Mouse (Mus musculus): ENCODE results near the gene Abcd2. TPM values are rescaled to one million over a fixed set of nuclear protein-coding genes. Genes with fewer than 3 reads are reported as not detected.

Gene Abcd2
- 2.6 and 3.3 TPM in 2 replicates for polyA plus RNA-seq (2016; fragmentation: Nextera tagmentation; extraction: Ambion mirVana)

DNA sequence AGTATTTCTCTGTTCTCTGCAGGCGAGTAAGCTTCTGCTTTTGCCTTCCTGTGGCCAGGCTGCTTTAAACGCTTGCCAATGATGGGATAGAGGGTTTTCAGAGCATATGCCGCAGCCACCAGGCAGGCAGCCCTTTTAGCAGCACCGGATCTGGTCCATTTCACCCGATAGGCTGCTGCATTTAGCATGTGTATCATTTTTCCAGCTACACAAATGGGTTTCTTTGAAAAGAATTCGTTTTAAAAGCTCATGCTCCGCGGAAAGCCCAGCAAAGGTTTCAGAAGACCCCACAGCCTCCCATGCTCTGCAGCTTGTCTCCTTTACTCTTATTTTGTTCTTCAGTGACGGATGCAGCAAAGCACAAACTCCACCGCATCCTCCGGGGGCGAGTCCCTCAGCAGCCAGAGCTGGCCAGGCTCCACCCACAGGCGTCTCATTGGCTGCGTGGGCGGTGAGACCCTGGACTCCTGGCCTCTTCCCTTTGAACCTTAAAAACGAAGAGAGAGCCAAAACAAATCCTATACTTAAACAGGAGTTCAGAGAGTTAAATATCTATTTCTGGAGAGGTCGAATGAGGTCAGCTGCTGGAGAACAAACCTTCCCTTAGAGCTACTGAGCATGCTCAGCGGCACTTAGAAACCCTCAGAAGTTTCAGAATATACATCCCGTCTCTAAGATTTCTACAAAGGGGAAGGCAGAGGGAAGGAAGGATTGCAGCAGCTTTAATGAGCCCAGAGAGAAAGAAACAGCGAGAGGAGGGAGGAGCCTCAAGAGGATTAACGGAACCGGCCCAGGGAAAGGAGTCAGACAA is at the start of gene Abcd2:
Gene Abcd2, minus strand, starts transcription at position 388 of the 811 bp plus-strand sequence.
- Histone ChIP-seq H3K4me1 (replicated peaks) (peaks cover 11% of the 10 kb centered on the region), H3K36me3 (no peaks in the 10 kb centered on the region), H3K27me3 (no peaks in the 10 kb centered on the region; the same call in 1 of the 2 replicates), H3K9me3 (no peaks in the 10 kb centered on the region), H3K4me3 (replicated peaks) (peak within 1 kb of the TSS; percentile 41), H3K27ac (peak within 1 kb of the TSS; percentile 79), H3K9ac (replicated peaks) (peak within 1 kb of the TSS; percentile 42; the same call in 1 of the 2 replicates), H3K4me2 (peak within 1 kb of the TSS; percentile 60)
- WGBS, result under 1% methylated on average over 22 of the region's 22 CpGs
- ATAC-seq (ENCODE audit: insufficient number of reproducible peaks, insufficient read depth, low FRiP score, low TSS enrichment, low read depth), result peak; percentile 93

DNA sequence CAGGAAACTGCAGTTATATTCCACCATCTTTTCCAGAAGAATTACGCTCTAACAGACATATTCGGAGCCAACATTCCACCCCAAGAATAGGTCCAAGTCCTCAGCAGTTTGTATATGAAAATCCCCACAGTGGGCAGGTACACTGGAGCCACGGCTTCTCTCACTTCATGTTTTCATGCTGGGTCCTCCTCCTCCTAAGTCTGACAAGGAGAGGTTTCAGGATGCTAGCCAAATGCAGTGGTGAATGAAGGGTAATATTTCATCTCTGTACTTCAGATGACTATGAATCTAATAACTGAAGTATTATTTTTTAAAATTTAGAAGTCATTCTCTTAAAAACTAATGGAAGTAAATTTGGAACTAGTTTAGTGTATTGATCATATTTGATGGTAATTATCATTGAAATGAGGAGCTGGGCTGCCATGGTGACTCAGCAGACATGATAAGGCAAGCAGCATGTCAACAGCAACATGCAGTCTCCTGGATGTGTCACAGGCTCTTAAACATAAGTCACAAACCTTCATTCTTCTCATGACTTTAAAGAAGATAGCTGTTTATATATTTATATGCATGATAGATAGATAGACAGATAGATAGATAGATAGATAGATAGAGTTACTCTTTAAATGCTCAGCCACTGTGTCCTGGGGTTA is 49.2 kb upstream of the Abcd2 start:
- H3K36me3 ChIP-seq, result no peaks in the 10 kb centered on the region
- H3K4me2 ChIP-seq, result no peak overlapping the region
- no peak overlapping the region for H3K9ac ChIP-seq (replicated peaks)
- WGBS, result 85% methylated on average over 3 of the region's 3 CpGs
- H3K27me3 ChIP-seq, result no peaks in the 10 kb centered on the region
- no peaks in the 10 kb centered on the region for H3K9me3 ChIP-seq
- no peaks in the 10 kb centered on the region for H3K4me1 ChIP-seq (replicated peaks)
- H3K27ac ChIP-seq, result no peak overlapping the region
- ATAC-seq (ENCODE audit: insufficient number of reproducible peaks, insufficient read depth, low FRiP score, low TSS enrichment, low read depth), result no peak
- H3K4me3 ChIP-seq (replicated peaks), result no peak overlapping the region

DNA sequence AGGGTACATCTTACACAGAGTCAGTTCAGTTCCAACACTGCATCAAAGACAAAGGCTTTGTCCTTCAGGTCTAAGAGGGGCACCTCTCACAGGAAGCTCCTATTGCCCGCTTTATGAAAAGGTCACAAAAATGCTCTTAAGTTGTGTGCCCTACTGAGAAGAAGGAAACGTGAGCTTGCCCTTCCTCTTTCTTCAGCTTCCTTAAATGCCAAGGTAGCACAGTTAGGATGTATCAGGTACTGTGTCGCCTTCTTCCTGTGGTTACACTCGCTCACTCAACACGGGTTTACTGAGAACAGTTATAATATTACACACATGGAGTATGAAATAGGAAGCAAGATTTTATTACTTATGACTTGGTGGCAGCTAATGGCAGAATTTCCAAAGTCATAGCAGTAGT is 45.7 kb upstream of the Abcd2 start:
- no peak for ATAC-seq (ENCODE audit: insufficient number of reproducible peaks, insufficient read depth, low FRiP score, low TSS enrichment, low read depth)
- no peak overlapping the region for H3K4me2 ChIP-seq
- H3K36me3 ChIP-seq, result no peaks in the 10 kb centered on the region
- no peak overlapping the region for H3K9ac ChIP-seq (replicated peaks)
- H3K9me3 ChIP-seq, result no peaks in the 10 kb centered on the region
- no peaks in the 10 kb centered on the region for H3K4me1 ChIP-seq (replicated peaks)
- no peaks in the 10 kb centered on the region for H3K27me3 ChIP-seq
- no peak overlapping the region for H3K27ac ChIP-seq
- 88% methylated on average over 5 of the region's 5 CpGs for WGBS
- no peak overlapping the region for H3K4me3 ChIP-seq (replicated peaks)

DNA sequence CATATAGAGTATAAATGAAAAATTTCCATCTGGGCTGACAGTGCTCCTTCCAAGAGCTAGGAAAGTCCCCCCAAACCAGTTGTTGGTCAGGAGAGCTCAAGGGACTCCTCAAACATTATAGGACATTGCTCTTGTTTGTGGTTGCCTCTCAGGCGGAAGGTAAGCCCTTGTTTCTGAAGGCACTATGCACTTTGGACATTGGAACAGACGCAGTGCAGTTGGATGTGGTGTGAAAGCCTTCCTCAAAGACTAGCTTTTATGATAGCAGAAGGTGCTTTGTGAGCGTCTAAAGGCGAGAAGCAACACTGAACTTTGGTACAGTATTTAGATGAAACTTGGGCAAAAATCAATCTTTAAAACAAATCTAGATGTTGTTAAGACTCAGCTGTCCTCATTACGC is 14.9 kb upstream of the Abcd2 start:
- Histone ChIP-seq H3K27me3 (no peaks in the 10 kb centered on the region), H3K4me1 (replicated peaks) (no peaks in the 10 kb centered on the region), H3K27ac (no peak overlapping the region), H3K9me3 (no peaks in the 10 kb centered on the region), H3K9ac (replicated peaks) (no peak overlapping the region), H3K4me3 (replicated peaks) (no peak overlapping the region), H3K4me2 (no peak overlapping the region), H3K36me3 (no peaks in the 10 kb centered on the region)
- ATAC-seq (ENCODE audit: insufficient number of reproducible peaks, insufficient read depth, low FRiP score, low TSS enrichment, low read depth), result no peak
- WGBS, result 86% methylated on average over 5 of the region's 5 CpGs

DNA sequence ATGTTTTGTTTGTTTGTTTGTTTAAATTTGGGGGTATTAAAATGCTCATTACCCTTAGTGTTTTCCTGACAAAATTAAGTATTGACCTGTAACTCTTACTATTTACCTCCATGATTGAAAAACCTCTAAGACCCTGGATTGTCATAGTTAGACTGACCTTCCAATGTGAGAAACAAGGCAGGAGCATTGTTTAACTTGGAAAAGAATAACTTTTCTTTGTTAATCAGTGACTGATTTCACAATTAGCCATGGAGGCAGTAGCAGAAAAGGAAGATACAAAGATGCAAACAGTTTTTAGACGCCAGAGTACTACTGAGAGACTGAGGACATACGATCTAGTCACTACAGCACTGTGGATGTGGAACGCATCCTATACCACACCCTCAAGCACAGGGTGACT is 11.9 kb upstream of the Abcd2 start:
- H3K4me1 ChIP-seq (replicated peaks), result no peaks in the 10 kb centered on the region
- no peak overlapping the region for H3K4me3 ChIP-seq (replicated peaks)
- H3K27me3 ChIP-seq, result no peaks in the 10 kb centered on the region
- no peak overlapping the region for H3K4me2 ChIP-seq
- ATAC-seq (ENCODE audit: insufficient number of reproducible peaks, insufficient read depth, low FRiP score, low TSS enrichment, low read depth), result no peak
- H3K36me3 ChIP-seq, result no peaks in the 10 kb centered on the region
- H3K9me3 ChIP-seq, result no peaks in the 10 kb centered on the region
- H3K9ac ChIP-seq (replicated peaks), result no peak overlapping the region
- 88% methylated on average over 3 of the region's 3 CpGs for WGBS
- H3K27ac ChIP-seq, result no peak overlapping the region

DNA sequence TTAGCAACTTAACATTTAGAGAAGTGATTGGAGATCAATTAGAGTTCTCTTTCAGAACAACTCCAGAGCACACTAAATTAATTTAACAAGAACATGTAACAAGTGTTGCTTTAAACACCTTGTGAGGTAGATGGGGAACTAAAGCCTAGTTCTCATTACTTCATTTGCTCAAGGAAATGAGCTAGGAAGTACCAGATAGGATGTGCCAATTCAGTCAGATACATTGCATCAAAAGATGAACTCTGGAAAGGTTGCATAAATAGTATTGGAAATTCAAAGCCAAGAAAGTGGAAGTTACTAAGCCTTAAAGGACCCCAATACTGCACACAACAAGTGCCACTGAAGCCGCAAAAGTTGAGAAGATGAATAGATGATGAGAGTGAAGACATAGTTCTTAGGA is 10.9 kb upstream of the Abcd2 start:
- Histone ChIP-seq H3K27me3 (no peaks in the 10 kb centered on the region), H3K4me2 (no peak overlapping the region), H3K9ac (replicated peaks) (no peak overlapping the region), H3K4me3 (replicated peaks) (no peak overlapping the region), H3K27ac (no peak overlapping the region), H3K9me3 (no peaks in the 10 kb centered on the region), H3K4me1 (replicated peaks) (no peaks in the 10 kb centered on the region), H3K36me3 (no peaks in the 10 kb centered on the region)
- WGBS, result 98% methylated on average over 1 of the region's 1 CpGs
- ATAC-seq (ENCODE audit: insufficient number of reproducible peaks, insufficient read depth, low FRiP score, low TSS enrichment, low read depth), result no peak

DNA sequence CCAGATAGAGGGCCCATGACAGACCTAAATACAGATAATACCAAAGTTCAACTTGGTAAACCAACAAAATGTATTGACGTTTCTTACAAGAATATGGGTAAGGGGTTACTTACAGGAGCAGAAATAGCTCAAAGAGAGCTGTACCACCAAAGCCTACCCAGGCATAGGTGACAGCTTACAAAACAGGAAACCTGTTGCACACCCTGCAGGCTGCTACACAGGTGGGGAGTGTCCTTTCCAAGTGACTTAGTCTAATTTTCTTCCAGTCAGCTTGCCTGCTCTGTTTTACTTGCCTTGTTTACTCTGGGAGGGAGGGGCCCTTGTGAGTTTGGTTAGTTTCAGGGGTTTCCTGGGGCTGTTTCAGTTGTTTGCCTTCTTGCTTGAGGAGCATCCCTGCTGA is 9.2 kb upstream of the Abcd2 start:
- no peak overlapping the region for H3K4me3 ChIP-seq (replicated peaks)
- H3K27me3 ChIP-seq, result no peaks in the 10 kb centered on the region
- 93% methylated on average over 1 of the region's 1 CpGs for WGBS
- H3K4me1 ChIP-seq (replicated peaks), result no peaks in the 10 kb centered on the region
- no peak overlapping the region for H3K9ac ChIP-seq (replicated peaks)
- H3K27ac ChIP-seq, result no peak overlapping the region
- H3K36me3 ChIP-seq, result no peaks in the 10 kb centered on the region
- ATAC-seq (ENCODE audit: insufficient number of reproducible peaks, insufficient read depth, low FRiP score, low TSS enrichment, low read depth), result no peak
- H3K9me3 ChIP-seq, result no peaks in the 10 kb centered on the region
- no peak overlapping the region for H3K4me2 ChIP-seq

DNA sequence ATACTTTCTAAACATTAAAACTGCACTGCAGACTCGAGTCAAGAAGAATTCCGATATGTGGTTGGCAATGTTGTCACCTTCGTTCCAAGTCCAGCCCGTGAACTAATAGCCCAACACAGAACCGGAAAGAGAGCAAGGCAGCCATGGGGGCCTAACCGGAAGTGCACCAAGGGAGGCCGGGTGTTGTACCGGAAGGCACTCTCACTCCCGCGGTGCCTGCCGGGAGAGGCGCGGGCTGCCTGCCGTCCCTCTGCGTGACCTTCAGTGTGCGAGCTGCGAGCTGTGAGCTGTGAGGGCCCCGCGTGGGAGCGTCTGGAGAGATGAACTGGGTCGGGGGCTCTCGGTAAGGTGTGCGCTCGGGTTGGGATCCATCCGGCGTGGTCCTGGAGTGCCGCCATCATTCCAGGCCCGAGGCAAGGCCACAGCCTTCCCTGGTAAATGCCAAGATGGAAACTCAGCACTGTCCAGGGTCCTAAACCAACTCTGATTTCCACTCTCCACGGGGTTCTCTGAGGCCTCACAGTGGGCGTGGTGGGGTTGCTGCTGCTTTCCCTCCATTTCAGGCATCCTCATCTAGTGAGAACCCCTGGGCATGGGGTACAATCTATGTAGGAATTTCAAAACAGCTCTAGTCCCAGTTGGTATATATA is 7.8 kb upstream of the Abcd2 start, which contains the start of gene CN725425:
Gene CN725425, plus strand, starts transcription at position 239 of the 650 bp plus-strand sequence.
- no peaks in the 10 kb centered on the region for H3K36me3 ChIP-seq
- no peaks in the 10 kb centered on the region for H3K4me1 ChIP-seq (replicated peaks)
- 90% methylated on average over 30 of the region's 30 CpGs for WGBS

DNA sequence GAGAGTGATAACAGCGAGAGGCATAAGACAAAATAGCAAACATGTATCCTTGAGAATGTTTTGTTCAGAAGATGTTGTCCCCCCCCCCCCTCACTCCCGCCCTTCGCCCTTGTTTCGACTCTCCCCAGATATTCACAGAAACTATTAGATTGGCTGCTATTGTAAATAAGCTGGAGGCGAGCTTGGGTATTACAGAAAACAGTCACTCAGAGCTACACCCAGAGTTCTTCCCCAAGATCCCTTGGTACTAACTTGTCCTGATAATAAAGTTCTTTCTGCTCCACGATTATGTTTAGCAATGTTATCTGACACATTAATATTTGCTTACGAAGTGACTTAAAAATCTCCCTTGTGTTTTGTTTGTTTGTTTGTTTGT is 612 bp upstream of the Abcd2 start:
- H3K4me1 ChIP-seq (replicated peaks), result peaks cover 11% of the 10 kb centered on the region
- H3K9me3 ChIP-seq, result no peaks in the 10 kb centered on the region
- H3K9ac ChIP-seq (replicated peaks), result peak overlapping the region; percentile 42; the same call in 1 of the 2 replicates
- 12% methylated on average over 7 of the region's 7 CpGs for WGBS
- no peak; the same call in 1 of the 2 replicates for ATAC-seq (ENCODE audit: insufficient number of reproducible peaks, insufficient read depth, low FRiP score, low TSS enrichment, low read depth)
- H3K27ac ChIP-seq, result peak overlapping the region; percentile 79
- peak overlapping the region; percentile 60 for H3K4me2 ChIP-seq
- peak overlapping the region; percentile 41 for H3K4me3 ChIP-seq (replicated peaks)
- no peaks in the 10 kb centered on the region; the same call in 1 of the 2 replicates for H3K27me3 ChIP-seq
- H3K36me3 ChIP-seq, result no peaks in the 10 kb centered on the region

More for the DNA sequence above, 7.8 kb upstream of the Abcd2 start, which contains the start of gene CN725425:
- no peak within 1 kb of the TSS for H3K9ac ChIP-seq (replicated peaks)
- H3K9me3 ChIP-seq, result no peaks in the 10 kb centered on the region
- no peak within 1 kb of the TSS for H3K27ac ChIP-seq
- ATAC-seq (ENCODE audit: insufficient number of reproducible peaks, insufficient read depth, low FRiP score, low TSS enrichment, low read depth), result no peak
- no peak within 1 kb of the TSS for H3K4me2 ChIP-seq
- no peak within 1 kb of the TSS for H3K4me3 ChIP-seq (replicated peaks)
- no peaks in the 10 kb centered on the region for H3K27me3 ChIP-seq

DNA sequence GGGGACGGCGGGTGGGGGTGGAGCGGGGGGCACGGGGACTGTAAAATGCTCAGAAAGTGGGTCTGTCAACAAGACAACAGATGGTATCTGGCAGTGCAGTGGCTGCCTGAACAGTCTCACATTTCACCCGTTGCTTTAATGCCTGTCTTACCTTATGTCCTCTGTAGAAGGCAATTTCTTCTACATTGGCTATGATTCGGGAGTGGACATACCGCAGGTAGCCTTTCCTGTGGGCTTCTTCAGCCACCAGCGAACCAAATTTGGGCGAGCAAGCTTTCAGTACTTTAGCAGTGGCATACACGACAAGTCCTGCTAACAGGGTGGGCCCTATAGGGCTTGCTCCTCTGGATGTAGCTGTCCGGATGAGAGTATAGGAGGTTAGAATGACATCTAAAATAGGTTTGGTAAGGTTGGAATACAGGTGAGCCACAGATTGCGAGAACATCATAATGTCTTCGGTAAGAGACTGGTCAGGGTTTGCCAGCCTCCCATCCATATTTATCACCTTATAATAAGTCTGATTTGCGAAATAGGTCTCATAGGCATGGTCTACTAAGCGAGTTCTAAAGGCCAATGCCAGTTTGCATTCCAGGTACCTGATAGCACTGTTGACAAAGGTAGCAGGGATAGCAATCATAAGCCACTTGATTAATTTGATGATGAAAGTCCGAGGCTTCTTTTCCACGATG is 936 bp downstream of the Abcd2 start:
- Histone ChIP-seq H3K4me1 (replicated peaks) (peaks cover 11% of the 10 kb centered on the region), H3K4me2 (peak overlapping the region; percentile 60), H3K36me3 (no peaks in the 10 kb centered on the region), H3K4me3 (replicated peaks) (peak overlapping the region; percentile 41), H3K9me3 (no peaks in the 10 kb centered on the region), H3K27me3 (no peaks in the 10 kb centered on the region; the same call in 1 of the 2 replicates), H3K9ac (replicated peaks) (0 out of 2 replicates have a peak overlapping the region, but pooled peaks have one; percentile 18), H3K27ac (peak overlapping the region; percentile 79)
- ATAC-seq (ENCODE audit: insufficient number of reproducible peaks, insufficient read depth, low FRiP score, low TSS enrichment, low read depth), result no peak
- 47% methylated on average over 17 of the region's 17 CpGs for WGBS

All from limb, embryonic 12.5 days (tissue).